Mouse (Mus musculus): ENCODE measurements at regions not wholly inside any gene's neighbourhood (a gene's known extent, or its start where the extent isn't known, plus 50 kb on each side); places are given as distances from the start of the nearest gene placed in this dataset.

DNA sequence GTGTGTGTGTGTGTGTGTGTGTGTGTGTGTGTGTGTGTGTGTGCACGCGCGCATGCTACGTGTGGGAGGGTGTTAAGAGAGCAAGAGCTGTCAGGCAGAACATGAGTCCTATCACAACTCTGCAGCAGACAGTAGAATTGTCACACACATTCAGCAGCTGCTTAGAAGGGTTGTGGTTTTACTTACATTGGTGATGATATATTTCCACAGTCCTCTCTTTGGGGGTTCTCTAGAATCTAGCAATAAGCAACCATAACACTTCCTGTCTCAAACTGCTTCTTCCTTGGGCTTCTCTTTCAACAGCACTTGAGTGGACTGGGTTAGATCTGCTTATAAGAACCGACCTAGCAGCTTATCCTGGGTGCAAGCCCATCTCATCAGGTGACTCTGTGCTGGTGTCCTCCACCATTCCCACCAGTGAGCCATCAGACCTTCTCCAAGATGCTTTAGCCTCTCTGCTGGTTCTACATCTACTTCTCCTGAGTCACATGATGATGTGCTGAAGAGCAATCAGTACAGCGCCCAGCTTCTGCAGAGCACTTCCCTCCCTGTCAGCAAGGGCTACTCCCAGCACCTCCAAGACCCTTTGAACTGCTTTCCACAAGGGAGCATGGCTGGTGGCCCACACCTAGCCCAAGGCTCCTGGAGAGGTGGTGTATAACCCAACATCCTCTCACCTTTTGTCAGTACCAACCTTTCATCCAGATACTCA is 222.6 kb downstream of the Wdr11 start:
- no peak for TF ChIP-seq CTCF (IDR thresholded peaks at IDR 0.05; ENCODE audit: control insufficient read depth, insufficient read depth, insufficient replicate concordance, low read depth, low read length)
- TF ChIP-seq POLR2A (IDR thresholded peaks at IDR 0.05; ENCODE audit: control insufficient read depth, low read depth, low read length): no peak
- no peaks in the 10 kb centered on the region for H3K4me1 ChIP-seq (ENCODE audit: control insufficient read depth, insufficient read depth, low read length)
- H3K27me3 ChIP-seq (ENCODE audit: control insufficient read depth, insufficient read depth, low read length): no peaks in the 10 kb centered on the region
- no peak overlapping the region for H3K27ac ChIP-seq (ENCODE audit: control insufficient read depth, insufficient read depth, low read depth, low read length)
- H3K36me3 ChIP-seq (ENCODE audit: control insufficient read depth, insufficient read depth, low read length): no peaks in the 10 kb centered on the region
- H3K4me3 ChIP-seq (ENCODE audit: control insufficient read depth, low read depth, low read length): 0 out of 2 replicates have a peak overlapping the region, but pooled peaks have one; percentile 3

DNA sequence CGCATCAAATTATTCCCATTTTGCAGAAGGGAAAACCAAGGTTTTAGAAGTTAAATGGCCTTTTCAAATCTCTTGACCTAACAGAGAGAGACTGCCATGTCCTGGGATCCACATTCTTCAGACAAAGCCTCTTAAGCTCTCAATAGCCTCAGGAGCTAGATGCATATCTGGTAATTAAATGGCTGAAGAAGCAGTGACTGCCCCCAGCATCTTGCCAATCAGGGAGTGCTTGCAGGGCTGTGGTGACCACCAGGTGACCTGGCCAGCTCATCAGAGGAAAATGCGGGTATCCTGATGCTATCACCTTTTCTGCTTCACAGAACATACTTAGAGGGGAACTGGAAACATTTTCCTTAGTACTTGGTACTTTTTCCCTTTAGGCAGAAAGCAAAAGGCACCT is 227.2 kb downstream of the Wdr11 start:
- Histone ChIP-seq H3K27ac (ENCODE audit: control insufficient read depth, insufficient read depth, low read depth, low read length) (no peak overlapping the region), H3K27me3 (ENCODE audit: control insufficient read depth, insufficient read depth, low read length) (no peaks in the 10 kb centered on the region)
- TF ChIP-seq CTCF (IDR thresholded peaks at IDR 0.05; ENCODE audit: control insufficient read depth, insufficient read depth, insufficient replicate concordance, low read depth, low read length) (no peak), POLR2A (IDR thresholded peaks at IDR 0.05; ENCODE audit: control insufficient read depth, low read depth, low read length) (no peak)

DNA sequence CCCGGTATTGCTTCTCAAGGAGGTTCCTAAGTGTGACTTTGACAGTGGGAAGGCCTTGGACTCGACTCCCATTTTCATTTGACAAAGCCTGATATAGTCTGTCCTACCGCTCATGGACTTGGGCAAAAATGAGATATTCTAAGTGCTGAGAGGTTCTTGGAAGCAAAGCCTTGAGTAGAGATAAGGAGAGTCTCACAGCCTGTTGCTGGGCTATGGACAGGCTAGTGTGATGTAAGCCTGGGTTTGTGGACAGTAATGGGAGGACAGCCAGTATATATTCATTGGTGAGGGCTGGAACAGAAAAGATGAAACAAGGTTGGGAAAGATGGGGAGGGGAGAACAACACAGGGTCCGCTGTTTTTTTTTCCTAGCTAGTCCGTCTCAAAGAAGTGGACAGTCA is 228.0 kb downstream of the Wdr11 start:
- Histone ChIP-seq H3K36me3 (ENCODE audit: control insufficient read depth, insufficient read depth, low read length) (no peaks in the 10 kb centered on the region), H3K4me1 (ENCODE audit: control insufficient read depth, insufficient read depth, low read length) (no peaks in the 10 kb centered on the region), H3K27me3 (ENCODE audit: control insufficient read depth, insufficient read depth, low read length) (no peaks in the 10 kb centered on the region), H3K4me3 (ENCODE audit: control insufficient read depth, low read depth, low read length) (no peak overlapping the region), H3K27ac (ENCODE audit: control insufficient read depth, insufficient read depth, low read depth, low read length) (no peak overlapping the region)
- TF ChIP-seq POLR2A (IDR thresholded peaks at IDR 0.05; ENCODE audit: control insufficient read depth, low read depth, low read length): no peak
- no peak for TF ChIP-seq CTCF (IDR thresholded peaks at IDR 0.05; ENCODE audit: control insufficient read depth, insufficient read depth, insufficient replicate concordance, low read depth, low read length)

More for the DNA sequence above, 227.2 kb downstream of the Wdr11 start:
- H3K4me1 ChIP-seq (ENCODE audit: control insufficient read depth, insufficient read depth, low read length): no peaks in the 10 kb centered on the region
- H3K36me3 ChIP-seq (ENCODE audit: control insufficient read depth, insufficient read depth, low read length): no peaks in the 10 kb centered on the region
- no peak overlapping the region for H3K4me3 ChIP-seq (ENCODE audit: control insufficient read depth, low read depth, low read length)

DNA sequence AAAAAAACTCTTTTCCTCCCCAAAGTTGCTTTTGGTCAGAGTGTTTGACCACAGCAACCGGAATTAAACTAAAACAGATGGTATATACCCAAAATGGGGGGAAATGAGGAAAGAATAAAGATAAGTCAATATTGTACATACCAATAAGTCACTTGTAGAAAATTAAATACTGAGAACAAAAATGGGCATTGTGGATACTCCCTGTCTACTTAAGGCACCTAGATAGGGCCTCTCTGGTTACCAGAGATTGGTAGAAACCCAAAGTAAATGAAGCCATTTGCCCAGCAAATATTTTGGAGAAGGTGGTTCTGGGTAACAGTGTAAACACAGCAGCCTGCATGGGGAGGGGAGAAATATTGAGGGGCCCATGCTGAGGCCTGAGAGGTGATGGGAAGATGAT is 237.3 kb downstream of the Wdr11 start:
- no peaks in the 10 kb centered on the region for H3K27me3 ChIP-seq (ENCODE audit: control insufficient read depth, insufficient read depth, low read length)
- no peaks in the 10 kb centered on the region for H3K4me1 ChIP-seq (ENCODE audit: control insufficient read depth, insufficient read depth, low read length)
- no peak for TF ChIP-seq POLR2A (IDR thresholded peaks at IDR 0.05; ENCODE audit: control insufficient read depth, low read depth, low read length)
- no peak for TF ChIP-seq CTCF (IDR thresholded peaks at IDR 0.05; ENCODE audit: control insufficient read depth, insufficient read depth, insufficient replicate concordance, low read depth, low read length)
- H3K27ac ChIP-seq (ENCODE audit: control insufficient read depth, insufficient read depth, low read depth, low read length): no peak overlapping the region
- no peaks in the 10 kb centered on the region for H3K36me3 ChIP-seq (ENCODE audit: control insufficient read depth, insufficient read depth, low read length)
- H3K4me3 ChIP-seq (ENCODE audit: control insufficient read depth, low read depth, low read length): no peak overlapping the region

DNA sequence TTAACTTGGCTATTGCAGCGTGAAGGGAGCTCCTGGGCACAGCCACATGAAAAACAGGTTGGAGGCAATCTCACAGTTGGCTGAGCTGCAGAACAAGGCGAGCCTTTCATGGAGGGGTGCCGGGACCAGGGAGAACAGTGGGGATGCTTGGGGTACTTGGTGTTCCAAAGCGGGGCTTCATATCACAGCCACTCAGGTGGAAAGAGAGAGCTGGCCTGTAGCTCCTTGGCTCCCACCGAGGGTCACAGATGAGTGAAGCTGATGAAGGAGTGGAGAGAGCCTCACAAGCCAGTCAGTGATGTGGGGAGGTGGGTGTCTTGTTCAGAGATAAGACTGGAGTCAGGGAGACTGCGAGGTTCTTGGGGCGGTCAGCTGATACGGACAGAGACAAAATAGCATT is 241.2 kb downstream of the Wdr11 start:
- no peaks in the 10 kb centered on the region for H3K27me3 ChIP-seq (ENCODE audit: control insufficient read depth, insufficient read depth, low read length)
- H3K4me1 ChIP-seq (ENCODE audit: control insufficient read depth, insufficient read depth, low read length): no peaks in the 10 kb centered on the region
- no peaks in the 10 kb centered on the region for H3K36me3 ChIP-seq (ENCODE audit: control insufficient read depth, insufficient read depth, low read length)
- no peak overlapping the region for H3K4me3 ChIP-seq (ENCODE audit: control insufficient read depth, low read depth, low read length)
- H3K27ac ChIP-seq (ENCODE audit: control insufficient read depth, insufficient read depth, low read depth, low read length): no peak overlapping the region
- TF ChIP-seq POLR2A (IDR thresholded peaks at IDR 0.05; ENCODE audit: control insufficient read depth, low read depth, low read length) (no peak), CTCF (IDR thresholded peaks at IDR 0.05; ENCODE audit: control insufficient read depth, insufficient read depth, insufficient replicate concordance, low read depth, low read length) (no peak)

DNA sequence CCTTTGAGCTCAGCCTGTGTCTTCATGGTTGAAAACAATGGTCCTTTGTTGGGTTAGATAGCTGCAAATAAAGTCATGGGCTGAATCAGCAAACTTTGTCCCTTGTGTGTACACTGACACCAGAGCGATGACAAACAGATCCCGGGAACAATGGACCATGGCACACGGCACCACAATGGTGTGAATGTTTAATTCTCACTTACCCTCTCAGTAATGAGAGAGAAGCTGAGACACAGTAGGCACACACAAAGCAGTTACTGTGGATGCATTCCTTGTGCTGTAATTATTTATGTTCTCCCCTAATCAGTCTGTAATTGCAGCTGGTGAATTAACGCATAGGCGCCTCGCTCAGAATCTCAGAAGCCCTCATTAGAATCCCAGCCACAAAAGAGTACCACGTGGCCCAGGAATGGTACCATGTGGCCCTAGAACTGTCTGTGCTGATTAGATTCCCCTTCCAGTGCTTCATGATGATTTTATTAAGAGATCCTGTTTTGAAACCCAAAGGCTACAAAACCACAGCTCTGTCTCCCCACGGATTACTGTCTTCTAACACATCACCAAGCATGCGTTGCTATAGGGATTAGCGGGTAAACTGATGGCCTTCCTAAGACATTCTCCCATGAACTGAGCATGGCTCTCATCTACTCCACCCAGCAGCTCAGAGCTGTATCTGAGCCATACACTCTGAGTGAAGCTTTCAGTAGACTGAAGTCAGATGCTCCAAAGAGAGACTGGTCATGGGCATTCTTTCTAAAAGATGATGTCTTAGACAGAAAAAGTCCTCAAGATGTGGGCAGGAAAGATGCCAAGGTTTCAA is 250.8 kb downstream of the Wdr11 start:
- Histone ChIP-seq H3K4me3 (ENCODE audit: control insufficient read depth, low read depth, low read length) (no peak overlapping the region), H3K27me3 (ENCODE audit: control insufficient read depth, insufficient read depth, low read length) (no peaks in the 10 kb centered on the region), H3K4me1 (ENCODE audit: control insufficient read depth, insufficient read depth, low read length) (no peaks in the 10 kb centered on the region), H3K36me3 (ENCODE audit: control insufficient read depth, insufficient read depth, low read length) (no peaks in the 10 kb centered on the region), H3K27ac (ENCODE audit: control insufficient read depth, insufficient read depth, low read depth, low read length) (no peak overlapping the region)
- no peak for TF ChIP-seq CTCF (IDR thresholded peaks at IDR 0.05; ENCODE audit: control insufficient read depth, insufficient read depth, insufficient replicate concordance, low read depth, low read length)
- TF ChIP-seq POLR2A (IDR thresholded peaks at IDR 0.05; ENCODE audit: control insufficient read depth, low read depth, low read length): no peak

DNA sequence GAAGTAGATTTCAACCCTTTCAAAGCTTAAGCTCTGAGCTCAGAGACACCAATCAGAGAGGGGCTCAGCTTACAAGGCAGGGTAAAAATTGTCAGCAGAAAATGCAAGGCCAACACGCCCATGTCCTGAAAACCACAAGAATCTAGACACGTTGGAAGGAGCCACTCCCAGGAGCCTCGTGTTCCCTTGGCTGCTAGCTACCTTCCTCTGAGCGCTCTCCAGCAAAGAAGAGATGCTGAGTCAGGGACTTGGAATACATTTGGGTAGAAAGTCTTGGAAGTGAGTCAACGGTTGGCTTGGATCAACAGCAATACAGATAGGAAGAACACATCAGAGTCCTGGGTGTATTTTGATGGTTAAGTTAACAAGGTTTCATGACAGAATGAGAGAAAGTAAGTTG is 255.5 kb downstream of the Wdr11 start:
- H3K27me3 ChIP-seq (ENCODE audit: control insufficient read depth, insufficient read depth, low read length): no peaks in the 10 kb centered on the region
- H3K36me3 ChIP-seq (ENCODE audit: control insufficient read depth, insufficient read depth, low read length): no peaks in the 10 kb centered on the region
- H3K27ac ChIP-seq (ENCODE audit: control insufficient read depth, insufficient read depth, low read depth, low read length): no peak overlapping the region
- TF ChIP-seq CTCF (IDR thresholded peaks at IDR 0.05; ENCODE audit: control insufficient read depth, insufficient read depth, insufficient replicate concordance, low read depth, low read length) (no peak), POLR2A (IDR thresholded peaks at IDR 0.05; ENCODE audit: control insufficient read depth, low read depth, low read length) (no peak)
- no peak overlapping the region for H3K4me3 ChIP-seq (ENCODE audit: control insufficient read depth, low read depth, low read length)
- H3K4me1 ChIP-seq (ENCODE audit: control insufficient read depth, insufficient read depth, low read length): no peaks in the 10 kb centered on the region
